Comparison of ENCODE assay signal across 19 mouse cellular contexts in the genomic region with DNA sequence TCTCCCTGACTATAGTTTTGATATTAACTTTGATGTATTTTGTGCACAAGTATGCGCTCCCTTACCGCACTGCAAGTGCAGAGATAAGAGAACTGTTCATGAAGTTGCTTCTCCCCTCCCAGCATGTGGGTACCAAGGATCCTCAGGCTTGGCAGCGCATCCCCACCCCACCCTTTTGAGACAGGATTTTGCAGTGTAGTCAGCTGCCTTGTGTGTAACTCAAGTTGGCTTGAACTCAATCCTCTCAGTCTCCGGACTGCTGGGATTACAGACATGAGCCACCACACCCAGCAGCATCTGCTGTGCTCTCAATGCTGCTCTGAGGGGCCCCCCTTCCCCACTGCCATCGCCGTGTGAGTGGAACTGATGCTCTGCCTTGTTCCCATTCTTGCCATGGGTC. TPM values are rescaled to one million over a fixed set of nuclear protein-coding genes. Genes with fewer than 3 reads are reported as not detected.
DNase-seq lines count a peak whose midpoint lies in the region; ATAC-seq and TF ChIP-seq lines count a peak whose summit lies in the region.
"Had no signal": no experiment of that assay in that cellular context is flagged by ENCODE, and none has a peak within 500 bp of the region (broad histone marks: within the 10 kb centered on the region; RNA-seq: fewer than 3 reads in every experiment).

No protein-coding gene starts in this region.

- H3K9me3 ChIP-seq in forebrain, embryonic 13.5 days (replicated peaks) = no peaks in the 10 kb centered on the region
- no peaks in the 10 kb centered on the region for H3K9me3 ChIP-seq in forebrain, embryonic 10.5 days
- H3K9me3 ChIP-seq in hindbrain, postnatal 0 days (ENCODE audit: low read length) = no peaks in the 10 kb centered on the region
- no peaks in the 10 kb centered on the region for H3K9me3 ChIP-seq in hindbrain, embryonic 16.5 days (ENCODE audit: control insufficient read depth, low read length)
- H3K9me3 ChIP-seq in MEL (replicated peaks; ENCODE audit: insufficient read depth, low read length) = no peaks in the 10 kb centered on the region
- H3K9me3 ChIP-seq: heart, embryonic 13.5 days; hindbrain, embryonic 13.5 days; midbrain, embryonic 10.5 days had no signal

- peaks cover 16% of the 10 kb centered on the region for H3K4me1 ChIP-seq in forebrain, embryonic 13.5 days
- H3K4me1 ChIP-seq in forebrain, embryonic 10.5 days = 0 out of 2 replicates have a peak, but pooled peaks cover 2% of the 10 kb centered on the region
- H3K4me1 ChIP-seq in hindbrain, postnatal 0 days (ENCODE audit: insufficient read depth, low read length) = 0 out of 2 replicates have a peak, but pooled peaks cover 2% of the 10 kb centered on the region
- H3K4me1 ChIP-seq in hindbrain, embryonic 16.5 days (ENCODE audit: control insufficient read depth, insufficient read depth, low read depth, low read length) = peaks cover 7% of the 10 kb centered on the region
- peaks cover 0 to 3% of the 10 kb centered on the region in 2 experiments; a peak in 1 of 4 replicates for H3K4me1 ChIP-seq in MEL (ENCODE audit: control insufficient read depth in 1 of 2, insufficient read depth in 2 of 2, low read length in 2 of 2)
- H3K4me1 ChIP-seq: midbrain, embryonic 10.5 days had no signal

- no peak overlapping the region; the same call in 1 of the 2 replicates for H3K27ac ChIP-seq in forebrain, embryonic 13.5 days
- H3K27ac ChIP-seq in forebrain, embryonic 10.5 days = no peak overlapping the region
- H3K27ac ChIP-seq in hindbrain, postnatal 0 days = no peak overlapping the region
- no peak overlapping the region for H3K27ac ChIP-seq in hindbrain, embryonic 16.5 days (ENCODE audit: low read depth, low read length)
- no peak overlapping the region for H3K27ac ChIP-seq in MEL (ENCODE audit: control insufficient read depth, low read depth, low read length)
- H3K27ac ChIP-seq: hindbrain, embryonic 13.5 days; midbrain, embryonic 10.5 days had no signal

- 80% methylated on average over 6 of the region's 6 CpGs for WGBS in forebrain, embryonic 13.5 days
- WGBS in forebrain, embryonic 10.5 days = 92% methylated on average over 6 of the region's 6 CpGs
- WGBS in hindbrain, postnatal 0 days = 56% methylated on average over 6 of the region's 6 CpGs
- 70% methylated on average over 6 of the region's 6 CpGs for WGBS in hindbrain, embryonic 16.5 days

- no peak for TF ChIP-seq CTCF in hindbrain, postnatal 0 days (IDR thresholded peaks at IDR 0.05; ENCODE audit: low read depth)
- no peak for TF ChIP-seq CTCF in MEL (IDR thresholded peaks at IDR 0.05 in 2 of 3, conservative IDR thresholded peaks at IDR 0.05 in 1 of 3; ENCODE audit: control insufficient read depth in 1 of 3, insufficient read depth in 1 of 3, low read depth in 2 of 3, low read length in 3 of 3, poor library complexity in 1 of 3, severe bottlenecking in 1 of 3)

- no peak overlapping the region for H3K9ac ChIP-seq in forebrain, embryonic 13.5 days
- no peak overlapping the region for H3K9ac ChIP-seq in hindbrain, postnatal 0 days (replicated peaks; ENCODE audit: low read length)
- H3K9ac ChIP-seq in hindbrain, embryonic 16.5 days (ENCODE audit: low read depth, low read length) = no peak overlapping the region
- no peak overlapping the region for H3K9ac ChIP-seq in MEL (ENCODE audit: control insufficient read depth, low read depth, low read length, poor library complexity, severe bottlenecking)
- H3K9ac ChIP-seq: heart, embryonic 13.5 days; hindbrain, embryonic 13.5 days had no signal

- no peak overlapping the region for H3K4me3 ChIP-seq in forebrain, embryonic 13.5 days
- no peak overlapping the region for H3K4me3 ChIP-seq in forebrain, embryonic 10.5 days
- H3K4me3 ChIP-seq in hindbrain, postnatal 0 days (ENCODE audit: low read length) = no peak overlapping the region
- H3K4me3 ChIP-seq in hindbrain, embryonic 16.5 days (ENCODE audit: low read length) = no peak overlapping the region
- no peak overlapping the region for H3K4me3 ChIP-seq in MEL (ENCODE audit: control insufficient read depth in 1 of 2, insufficient read depth in 1 of 2, low read depth in 2 of 2, low read length in 2 of 2)
- H3K4me3 ChIP-seq: heart, embryonic 13.5 days; hindbrain, embryonic 13.5 days; midbrain, embryonic 10.5 days had no signal

- 0 out of 2 replicates have a peak, but pooled peaks have one; percentile 33 for ATAC-seq in forebrain, embryonic 13.5 days
- no peak for ATAC-seq in hindbrain, postnatal 0 days
- ATAC-seq in hindbrain, embryonic 16.5 days = no peak
- ATAC-seq in megakaryocyte progenitor cell, adult 5-6 weeks (replicated peaks; ENCODE audit: poor library complexity) = peak; percentile 75

- peaks cover 44% of the 10 kb centered on the region for H3K36me3 ChIP-seq in forebrain, embryonic 13.5 days (ENCODE audit: poor library complexity, severe bottlenecking)
- peaks cover 65% of the 10 kb centered on the region for H3K36me3 ChIP-seq in forebrain, embryonic 10.5 days (replicated peaks)
- peaks cover 4% of the 10 kb centered on the region for H3K36me3 ChIP-seq in hindbrain, postnatal 0 days (ENCODE audit: insufficient read depth, low read length)
- H3K36me3 ChIP-seq in hindbrain, embryonic 16.5 days (ENCODE audit: control insufficient read depth, insufficient read depth, low read length) = peaks cover 5% of the 10 kb centered on the region; the same call in 1 of the 2 replicates
- H3K36me3 ChIP-seq in MEL (ENCODE audit: control insufficient read depth in 1 of 2, insufficient read depth in 2 of 2, low read length in 2 of 2) = no peaks in the 10 kb centered on the region

- H3K4me2 ChIP-seq in forebrain, embryonic 13.5 days = no peak overlapping the region
- H3K4me2 ChIP-seq in hindbrain, postnatal 0 days (ENCODE audit: low read depth, low read length) = no peak overlapping the region
- H3K4me2 ChIP-seq in hindbrain, embryonic 16.5 days (ENCODE audit: low read length) = no peak overlapping the region
- H3K4me2 ChIP-seq: heart, embryonic 13.5 days; hindbrain, embryonic 13.5 days had no signal

- no peak for TF ChIP-seq RAD21 in MEL (IDR thresholded peaks at IDR 0.05; ENCODE audit: low read depth, low read length)

- no peaks in the 10 kb centered on the region for H3K79me2 ChIP-seq in MEL (ENCODE audit: control insufficient read depth, insufficient read depth, low read length, poor library complexity)

- TF ChIP-seq EP300 in MEL (IDR thresholded peaks at IDR 0.05; ENCODE audit: low read depth in 1 of 2, low read length in 2 of 2) = no peak

- no peak for DNase-seq in forebrain, embryonic 10.5 days (ENCODE audit: extremely low spot score, low spot score)
- DNase-seq in hindbrain, postnatal 0 days (ENCODE audit: low spot score) = peak; percentile 42
- DNase-seq in MEL (ENCODE audit: low read depth, low spot score) = peak; percentile 19
- DNase-seq in natural killer cell, adult 2 months (ENCODE audit: low spot score in 2 of 2) = no peak
- no peak for DNase-seq in thymus, postnatal 14 days
- DNase-seq: lung, adult 2 months had no signal

- TF ChIP-seq POLR2A in MEL (IDR thresholded peaks at IDR 0.05; ENCODE audit: control insufficient read depth in 1 of 2, insufficient read depth in 1 of 2, low read depth in 1 of 2, low read length in 2 of 2, poor library complexity in 1 of 2) = no peak

- H3K27me3 ChIP-seq in forebrain, embryonic 13.5 days = no peaks in the 10 kb centered on the region
- no peaks in the 10 kb centered on the region for H3K27me3 ChIP-seq in forebrain, embryonic 10.5 days (ENCODE audit: poor library complexity, severe bottlenecking)
- no peaks in the 10 kb centered on the region for H3K27me3 ChIP-seq in hindbrain, postnatal 0 days (ENCODE audit: insufficient read depth, low read length)
- no peaks in the 10 kb centered on the region for H3K27me3 ChIP-seq in hindbrain, embryonic 16.5 days (replicated peaks; ENCODE audit: control insufficient read depth, insufficient read depth, low read length)
- H3K27me3 ChIP-seq in MEL (ENCODE audit: control insufficient read depth in 1 of 2, insufficient read depth in 2 of 2, low read length in 2 of 2) = no peaks in the 10 kb centered on the region
- H3K27me3 ChIP-seq: heart, embryonic 13.5 days; hindbrain, embryonic 13.5 days had no signal

RNA-seq across cellular contexts. Expression of a gene that starts 21.0 kb away (rescaled TPM):
- polyA plus RNA-seq in forebrain, embryonic 13.5 days (2015; fragmentation: Nextera tagmentation; extraction: Ambion mirVana) = not detected in 2 replicates
- 0.09 TPM in 1 of 2 replicates, not detected in the other for polyA plus RNA-seq in forebrain, embryonic 10.5 days (2016; fragmentation: Nextera tagmentation; extraction: Ambion mirVana)
- total RNA-seq in hindbrain, postnatal 0 days (2014; rRNA removed) = not detected in 2 replicates
- polyA plus RNA-seq in hindbrain, postnatal 0 days (2015; fragmentation: Nextera tagmentation; extraction: Ambion mirVana) = not detected in 2 replicates
- 0.04 TPM in 1 of 2 replicates, not detected in the other for polyA plus RNA-seq in hindbrain, embryonic 16.5 days (2015; fragmentation: Nextera tagmentation; extraction: Ambion mirVana)
- not detected in 2 replicates for total RNA-seq in MEL (2012; rRNA removed)
- not detected for polyA plus RNA-seq in MEL (2012; ENCODE audit: insufficient read depth in 1 of 2, insufficient read length in 2 of 2, low read depth in 1 of 2, low replicate concordance in 2 of 2, missing spikeins in 1 of 2)
- total RNA-seq in megakaryocyte progenitor cell, adult 5-6 weeks (2015) = not detected in 2 replicates
- total RNA-seq in megakaryocyte progenitor cell, adult 5-6 weeks (2017) = not detected in 2 replicates
- total RNA-seq: left cerebral cortex, adult 18-20 months had no signal
- polyA plus RNA-seq: frontal cortex, adult 2 months; midbrain, embryonic 10.5 days had no signal

RNA-seq across cellular contexts. Expression of a gene that starts 22.7 kb away (rescaled TPM):
- polyA plus RNA-seq in forebrain, embryonic 13.5 days (2015; fragmentation: Nextera tagmentation; extraction: Ambion mirVana) = 25.5 and 27.2 TPM in 2 replicates
- polyA plus RNA-seq in forebrain, embryonic 10.5 days (2016; fragmentation: Nextera tagmentation; extraction: Ambion mirVana) = 33.9 and 41.1 TPM in 2 replicates
- 23.5 and 28.6 TPM in 2 replicates for total RNA-seq in hindbrain, postnatal 0 days (2014; rRNA removed)
- 17.4 and 17.9 TPM in 2 replicates for polyA plus RNA-seq in hindbrain, postnatal 0 days (2015; fragmentation: Nextera tagmentation; extraction: Ambion mirVana)
- polyA plus RNA-seq in hindbrain, embryonic 16.5 days (2015; fragmentation: Nextera tagmentation; extraction: Ambion mirVana) = 22.9 and 28.6 TPM in 2 replicates
- total RNA-seq in MEL (2012; rRNA removed) = 11.4 and 11.9 TPM in 2 replicates
- polyA plus RNA-seq in MEL (2012; ENCODE audit: insufficient read depth in 1 of 2, insufficient read length in 2 of 2, low read depth in 1 of 2, low replicate concordance in 2 of 2, missing spikeins in 1 of 2) = 10 to 100 TPM in 1 of 2 experiments, not detected in 1; 17.2 TPM
- total RNA-seq in megakaryocyte progenitor cell, adult 5-6 weeks (2015) = 12.9 and 13.7 TPM in 2 replicates
- total RNA-seq in megakaryocyte progenitor cell, adult 5-6 weeks (2017) = 4.7 and 5.5 TPM in 2 replicates

RNA-seq across cellular contexts. Expression of a gene that starts 37.0 kb away (rescaled TPM):
- polyA plus RNA-seq in forebrain, embryonic 13.5 days (2015; fragmentation: Nextera tagmentation; extraction: Ambion mirVana) = not detected in 2 replicates
- 1.5 and 1.7 TPM in 2 replicates for polyA plus RNA-seq in forebrain, embryonic 10.5 days (2016; fragmentation: Nextera tagmentation; extraction: Ambion mirVana)
- total RNA-seq in hindbrain, postnatal 0 days (2014; rRNA removed) = not detected in 2 replicates
- 0.14 TPM in 1 of 2 replicates, not detected in the other for polyA plus RNA-seq in hindbrain, postnatal 0 days (2015; fragmentation: Nextera tagmentation; extraction: Ambion mirVana)
- 0.25 TPM in 1 of 2 replicates, not detected in the other for polyA plus RNA-seq in hindbrain, embryonic 16.5 days (2015; fragmentation: Nextera tagmentation; extraction: Ambion mirVana)
- not detected in 2 replicates for total RNA-seq in MEL (2012; rRNA removed)
- polyA plus RNA-seq in MEL (2012; ENCODE audit: insufficient read depth in 1 of 2, insufficient read length in 2 of 2, low read depth in 1 of 2, low replicate concordance in 2 of 2, missing spikeins in 1 of 2) = not detected
- total RNA-seq in megakaryocyte progenitor cell, adult 5-6 weeks (2015) = 0.59 and 1.4 TPM in 2 replicates
- total RNA-seq in megakaryocyte progenitor cell, adult 5-6 weeks (2017) = 0.17 and 1.0 TPM in 2 replicates
- total RNA-seq: adrenal gland, adult 18-20 months had no signal
- polyA plus RNA-seq: hindbrain, embryonic 13.5 days had no signal

RNA-seq across cellular contexts. Expression of a gene that starts 37.4 kb away (rescaled TPM):
- polyA plus RNA-seq in forebrain, embryonic 13.5 days (2015; fragmentation: Nextera tagmentation; extraction: Ambion mirVana) = not detected in 2 replicates
- polyA plus RNA-seq in forebrain, embryonic 10.5 days (2016; fragmentation: Nextera tagmentation; extraction: Ambion mirVana) = 0.12 TPM in 1 of 2 replicates, not detected in the other
- total RNA-seq in hindbrain, postnatal 0 days (2014; rRNA removed) = 0.10 TPM in 1 of 2 replicates, not detected in the other
- 0.18 and 0.39 TPM in 2 replicates for polyA plus RNA-seq in hindbrain, postnatal 0 days (2015; fragmentation: Nextera tagmentation; extraction: Ambion mirVana)
- polyA plus RNA-seq in hindbrain, embryonic 16.5 days (2015; fragmentation: Nextera tagmentation; extraction: Ambion mirVana) = 0.15 TPM in 1 of 2 replicates, not detected in the other
- total RNA-seq in MEL (2012; rRNA removed) = not detected in 2 replicates
- polyA plus RNA-seq in MEL (2012; ENCODE audit: insufficient read depth in 1 of 2, insufficient read length in 2 of 2, low read depth in 1 of 2, low replicate concordance in 2 of 2, missing spikeins in 1 of 2) = not detected
- 0.10 TPM in 1 of 2 replicates, not detected in the other for total RNA-seq in megakaryocyte progenitor cell, adult 5-6 weeks (2015)
- total RNA-seq in megakaryocyte progenitor cell, adult 5-6 weeks (2017) = not detected in 2 replicates
- total RNA-seq: adrenal gland, adult 18-20 months; left cerebral cortex, adult 18-20 months had no signal
- polyA plus RNA-seq: large intestine, adult 2 months; midbrain, embryonic 10.5 days; small intestine, adult 2 months; stomach, embryonic 14.5 days; urinary bladder, adult 2 months had no signal

RNA-seq across cellular contexts. Expression of a gene that starts 42.9 kb away (rescaled TPM):
- 0.48 TPM in 2 replicates for polyA plus RNA-seq in forebrain, embryonic 13.5 days (2015; fragmentation: Nextera tagmentation; extraction: Ambion mirVana)
- polyA plus RNA-seq in forebrain, embryonic 10.5 days (2016; fragmentation: Nextera tagmentation; extraction: Ambion mirVana) = 1.7 and 1.9 TPM in 2 replicates
- 6.5 and 18.9 TPM in 2 replicates for total RNA-seq in hindbrain, postnatal 0 days (2014; rRNA removed)
- polyA plus RNA-seq in hindbrain, postnatal 0 days (2015; fragmentation: Nextera tagmentation; extraction: Ambion mirVana) = 3.6 and 3.8 TPM in 2 replicates
- 2.9 and 3.4 TPM in 2 replicates for polyA plus RNA-seq in hindbrain, embryonic 16.5 days (2015; fragmentation: Nextera tagmentation; extraction: Ambion mirVana)
- total RNA-seq in MEL (2012; rRNA removed) = 0.95 and 1.1 TPM in 2 replicates
- polyA plus RNA-seq in MEL (2012; ENCODE audit: insufficient read depth in 1 of 2, insufficient read length in 2 of 2, low read depth in 1 of 2, low replicate concordance in 2 of 2, missing spikeins in 1 of 2) = 1 to 10 TPM in 1 of 2 experiments, not detected in 1; 2.1 TPM
- total RNA-seq in megakaryocyte progenitor cell, adult 5-6 weeks (2015) = 3.3 and 6.8 TPM in 2 replicates
- 2.0 and 2.3 TPM in 2 replicates for total RNA-seq in megakaryocyte progenitor cell, adult 5-6 weeks (2017)

Comparison
In these comparisons a context has a peak if more than half of its experiments do, and no peak if none do; other contexts are left out.
1. ATAC-seq: peak in forebrain, embryonic 13.5 days (single experiment) and megakaryocyte progenitor cell, adult 5-6 weeks (single experiment); none in hindbrain, postnatal 0 days (single experiment) and hindbrain, embryonic 16.5 days (single experiment).
2. DNase-seq: peak in hindbrain, postnatal 0 days (single experiment) and MEL (single experiment); none in forebrain, embryonic 10.5 days (single experiment), natural killer cell, adult 2 months (0 of 2) and thymus, postnatal 14 days (single experiment).